Mouse (Mus musculus) layer of hippocampus, adult 11-12 months (tissue): ENCODE measurements around the gene Gin1.
"Not testable (repeated sequence)": the region's sequence is repeated elsewhere in the genome, so short reads cannot be mapped to it uniquely, and the experiment has no call there.

Experiments used
- DNase-seq: peaks from one replicate; pipeline ENCODE4 v3.0.0; 2022; ENCODE audit warnings: low spot score

The Gin1 gene

GRCm38 (mm10) chr1:97769904-97770753 lies at the start of gene Gin1, which contains the start of gene Ppip5k2:
TSS of gene Gin1 (plus strand) at chr1:97770172.
TSS of gene Ppip5k2 (minus strand) at chr1:97770411.
- DNase-seq, result peak; percentile 94

- DNase-seq, result no peak
These were observed 43.2 kb upstream of the Gin1 start for GRCm38 (mm10) chr1:97726730-97727129.

- no peak for DNase-seq
These were observed 40.6 kb upstream of the Gin1 start for GRCm38 (mm10) chr1:97729339-97729738.

- DNase-seq, result no peak
These were observed 26.9 kb upstream of the Gin1 start for GRCm38 (mm10) chr1:97743063-97743462.

- no peak for DNase-seq
These were observed 24.3 kb upstream of the Gin1 start for GRCm38 (mm10) chr1:97745712-97746111.

DNA sequence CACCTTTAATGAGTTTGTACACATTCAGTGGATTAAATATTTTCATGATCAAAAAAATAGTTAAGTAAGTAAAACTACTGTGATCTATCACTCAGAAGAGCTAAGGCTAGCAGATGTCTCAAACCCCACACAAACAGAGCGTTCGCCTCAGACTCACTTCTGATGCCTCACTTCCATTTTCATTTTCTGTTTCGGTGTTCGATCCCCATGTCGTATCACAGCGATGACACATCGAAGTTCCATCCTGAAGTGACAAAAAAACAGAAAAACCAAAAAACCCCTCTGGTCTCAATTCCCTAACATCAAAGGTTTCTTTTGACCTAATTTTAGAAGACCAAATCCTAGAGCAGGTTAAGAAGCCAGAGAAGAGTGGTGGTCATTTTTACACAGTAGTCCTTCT lies 23.7 kb upstream of the Gin1 start:
- no peak for DNase-seq

DNA sequence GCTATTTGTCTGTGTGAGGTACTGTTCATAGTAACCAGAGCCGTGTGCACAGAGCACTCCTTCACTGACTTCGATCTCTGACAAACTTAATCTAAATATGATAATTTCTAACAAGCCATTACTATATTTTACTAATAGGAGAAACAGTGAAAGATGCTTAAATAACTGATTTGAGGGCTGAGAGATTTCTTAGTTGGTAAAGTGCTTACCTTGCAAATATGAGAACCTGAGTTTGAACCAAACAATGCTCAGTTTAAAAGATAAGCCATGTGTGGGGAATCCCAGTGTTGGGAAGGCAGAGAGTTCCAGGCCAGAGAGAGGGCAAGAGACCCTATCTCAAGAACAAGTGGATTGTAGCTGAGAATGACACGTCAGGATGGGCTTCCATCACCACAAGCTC lies 21.8 kb upstream of the Gin1 start:
- DNase-seq, result no peak

DNA sequence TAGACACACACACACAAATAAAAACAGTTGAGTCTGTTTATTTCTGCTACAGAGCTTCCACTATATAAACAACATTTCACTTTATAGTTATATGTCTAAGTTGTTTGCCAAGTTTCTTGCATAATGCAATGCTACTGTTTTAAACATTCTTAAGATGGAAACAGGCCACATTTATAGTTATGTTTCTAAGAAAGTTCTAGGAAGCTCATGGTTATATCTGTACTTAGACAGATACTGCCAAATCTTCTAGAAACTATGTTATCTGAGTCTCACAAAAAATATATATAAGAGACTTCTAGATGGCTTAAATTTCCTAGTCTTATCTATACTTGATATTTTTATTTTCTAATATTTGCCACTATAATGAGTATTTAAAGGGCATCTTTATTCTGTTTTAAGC lies 16.8 kb upstream of the Gin1 start:
- DNase-seq, result no peak

DNA sequence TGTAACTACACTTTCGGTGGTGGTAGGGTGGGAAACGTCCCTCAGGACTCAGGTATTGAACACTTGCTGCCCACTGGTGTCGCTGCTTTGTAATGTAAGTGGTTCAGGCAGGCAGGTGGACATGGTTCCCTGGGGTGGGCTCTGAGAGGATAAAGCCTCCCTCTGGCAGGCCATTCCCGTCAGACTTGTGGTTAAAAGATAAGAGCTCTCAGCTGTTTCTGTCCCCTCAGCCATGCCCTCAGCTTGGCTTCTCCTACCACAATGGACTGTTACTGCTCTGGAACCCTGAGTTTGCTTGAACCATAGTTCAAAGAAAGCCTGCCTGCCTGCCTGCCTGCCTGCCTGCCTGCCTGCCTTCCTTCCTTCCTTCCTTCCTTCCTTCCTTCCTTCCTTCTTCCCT lies 15.6 kb upstream of the Gin1 start:
- DNase-seq, result no peak

GRCm38 (mm10) chr1:97759841-97760240 lies 10.1 kb upstream of the Gin1 start:
- DNase-seq, result no peak

DNA sequence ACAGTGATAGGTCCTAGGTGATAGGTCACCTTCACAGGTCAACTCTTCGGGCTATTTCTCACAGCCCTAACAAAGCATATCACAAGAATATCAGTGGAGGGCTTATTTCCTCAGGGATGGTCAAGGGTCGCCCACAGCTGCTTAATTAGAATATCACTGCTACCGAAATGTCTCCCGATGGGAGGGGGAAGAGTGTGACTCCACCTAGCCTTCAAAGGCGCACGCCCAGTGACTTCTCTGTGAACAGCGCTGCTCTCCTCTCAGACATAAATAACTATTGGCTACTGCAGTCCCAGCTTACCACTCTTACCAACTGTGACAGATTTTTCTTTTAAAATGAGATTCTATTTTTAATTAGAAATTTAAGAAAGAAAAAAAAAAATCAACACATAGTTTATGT lies 9.4 kb upstream of the Gin1 start:
- DNase-seq, result no peak

GRCm38 (mm10) chr1:97761477-97761876 lies 8.5 kb upstream of the Gin1 start:
- DNase-seq, result no peak

GRCm38 (mm10) chr1:97765712-97766111 lies 4.3 kb upstream of the Gin1 start:
- not testable (repeated sequence) for DNase-seq

GRCm38 (mm10) chr1:97768089-97768488 lies 1.9 kb upstream of the Gin1 start:
- no peak for DNase-seq

DNA sequence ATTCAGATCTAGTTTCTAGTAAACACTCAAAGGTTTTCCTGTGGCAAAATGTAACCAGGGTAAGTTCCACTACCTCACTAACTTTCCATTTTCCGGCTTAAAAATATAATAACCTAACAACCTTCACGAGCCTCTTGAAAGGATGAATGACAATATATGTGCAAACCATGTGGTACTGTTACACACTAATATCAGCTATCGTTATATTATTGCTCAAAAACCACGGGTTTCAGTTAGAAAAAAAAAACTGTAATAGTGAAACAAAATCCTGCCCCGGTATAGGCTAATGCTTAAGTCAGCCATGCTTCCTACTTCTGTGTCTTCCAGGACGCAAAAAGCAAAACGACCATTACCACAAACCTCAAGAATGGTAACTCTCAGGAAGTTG lies 1.1 kb upstream of the Gin1 start:
- no peak for DNase-seq

GRCm38 (mm10) chr1:97769294-97769903 lies 573 bp upstream of the Gin1 start:
- DNase-seq, result no peak

GRCm38 (mm10) chr1:97771118-97771517 lies 1.1 kb downstream of the Gin1 start:
- no peak for DNase-seq

GRCm38 (mm10) chr1:97771727-97772126 lies 1.8 kb downstream of the Gin1 start:
- no peak for DNase-seq

GRCm38 (mm10) chr1:97773362-97773761 lies 3.4 kb downstream of the Gin1 start:
- DNase-seq, result no peak

- DNase-seq, result no peak
These were observed 4.0 kb downstream of the Gin1 start for GRCm38 (mm10) chr1:97773973-97774372.

- DNase-seq, result no peak
These were observed 11.7 kb downstream of the Gin1 start for GRCm38 (mm10) chr1:97781674-97782073.

GRCm38 (mm10) chr1:97784928-97785327 lies 15.0 kb downstream of the Gin1 start:
- no peak for DNase-seq

DNA sequence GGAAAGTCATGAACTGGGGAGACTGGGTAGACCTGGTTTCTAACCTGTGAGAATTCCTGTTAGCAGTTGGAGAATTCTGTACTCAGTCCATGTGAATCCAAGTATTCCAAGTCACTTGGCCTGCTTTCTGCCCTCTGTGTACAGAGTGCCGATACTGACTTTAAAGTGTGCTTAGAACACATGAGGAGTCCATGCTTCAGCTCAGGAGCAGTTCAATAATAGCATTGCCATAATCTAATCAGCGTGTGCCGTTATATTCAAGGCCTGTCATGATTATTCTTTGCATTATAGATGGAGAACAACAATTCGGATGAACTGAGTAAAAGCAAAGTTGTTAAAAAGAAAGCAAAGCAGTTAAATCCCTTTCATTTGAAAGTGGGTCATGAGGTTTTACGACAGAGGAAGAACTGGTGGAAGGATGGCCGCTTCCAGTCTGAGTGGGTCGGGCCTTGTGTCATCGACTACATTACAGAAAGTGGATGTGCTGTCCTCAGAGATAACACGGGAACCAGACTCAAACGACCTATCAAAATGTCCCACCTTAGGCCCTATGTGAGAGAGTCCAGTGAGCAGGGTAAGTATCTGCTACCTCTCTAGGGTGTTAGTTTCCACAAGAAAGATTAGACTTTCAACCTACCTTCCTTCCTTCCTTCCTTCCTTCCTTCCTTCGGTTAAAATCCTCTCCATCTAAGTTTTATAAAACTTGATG lies 15.9 kb downstream of the Gin1 start:
- DNase-seq, result no peak
